ENCODE assay signal across 8 mouse cellular contexts in the genomic region with DNA sequence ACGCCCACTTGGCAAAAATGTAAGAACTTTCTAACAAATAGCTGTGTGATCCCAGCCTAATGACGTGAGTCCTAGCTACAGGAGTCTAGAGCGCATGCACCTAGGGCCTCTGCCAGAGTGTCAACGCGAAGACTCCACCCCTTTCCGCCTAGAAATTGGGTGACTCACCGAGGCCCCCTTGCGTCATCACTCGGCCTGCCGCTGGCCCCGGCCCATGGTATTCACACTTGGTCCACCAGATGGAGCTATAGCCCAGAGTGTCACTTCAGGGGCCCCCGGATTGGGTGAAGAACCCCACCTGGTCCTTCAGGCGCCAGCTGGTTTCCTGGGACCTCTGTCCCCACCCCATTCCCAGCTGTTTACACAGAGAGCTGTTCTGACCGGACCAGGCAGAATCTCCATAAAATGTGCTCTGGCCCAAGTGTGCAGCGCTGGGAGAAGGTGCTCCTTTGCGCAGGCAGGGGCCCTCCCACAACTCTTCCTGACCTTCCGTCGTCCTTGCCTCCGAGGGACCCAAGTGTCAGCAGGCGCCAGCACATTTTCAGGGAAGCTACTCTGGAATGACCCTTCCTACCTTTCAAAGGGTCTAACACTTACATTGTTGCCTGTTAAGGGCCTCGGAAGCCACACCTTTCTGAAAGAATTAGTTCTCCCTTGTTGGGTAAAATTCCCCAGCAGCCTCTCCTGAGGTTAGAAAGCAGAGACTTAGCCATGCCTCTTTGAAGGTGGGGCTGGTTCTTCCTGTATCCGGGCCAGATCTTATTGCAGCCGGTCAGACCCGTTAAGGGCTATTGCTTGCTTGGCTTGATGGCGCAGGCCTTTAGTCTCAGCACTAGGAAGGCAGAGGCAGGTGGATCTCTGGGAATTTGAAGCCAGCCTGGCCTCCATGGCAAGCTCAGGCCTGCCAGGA. TPM values are rescaled to one million over a fixed set of nuclear protein-coding genes. Genes with fewer than 3 reads are reported as not detected.
A peak's percentile ranks its signal among the peaks of the same experiment; 100 is the strongest.
DNase-seq lines count a peak whose midpoint lies in the region; ATAC-seq and TF ChIP-seq lines count a peak whose summit lies in the region.

No protein-coding gene starts in this region.

- no peaks in the 10 kb centered on the region; the same call in none of the 2 replicates for H3K4me1 ChIP-seq in cortical plate, adult 2 months (ENCODE audit: control insufficient read depth, insufficient read depth, low read length)

- TF ChIP-seq POLR2A in cortical plate, adult 2 months (IDR thresholded peaks at IDR 0.05; ENCODE audit: extremely low read depth, insufficient read depth, low read length): no peak

- peak; percentile 81 for ATAC-seq in activated CD4-positive, CD25-positive, alpha-beta regulatory T cell, adult 4 months
- peak; percentile 84 for ATAC-seq in megakaryocyte progenitor cell, adult 5-6 weeks (replicated peaks; ENCODE audit: poor library complexity)

- H3K4me3 ChIP-seq in cortical plate, adult 2 months (ENCODE audit: insufficient read depth, low read length): no peak overlapping the region

- peak; percentile 72 for TF ChIP-seq CTCF in cortical plate, adult 2 months (IDR thresholded peaks at IDR 0.05; ENCODE audit: extremely low read depth, insufficient read depth, low read length)

- DNase-seq in gastrocnemius, adult 8-10 months (ENCODE audit: low spot score in 2 of 2): peak; percentile 96 to 99
- peak; percentile 88 for DNase-seq in hindlimb bud, embryonic 11.5 days (ENCODE audit: extremely low spot score, low read depth, low spot score)
- peak; percentile 94 to 97 for DNase-seq in left cerebral cortex, adult 8-10 months (ENCODE audit: low spot score in 2 of 2)
- peak; percentile 91 for DNase-seq in right cerebral cortex, postnatal 14 days
- peak; percentile 99 for DNase-seq in urinary bladder, postnatal 36 days (ENCODE audit: low spot score in 2 of 2)

- H3K27ac ChIP-seq in cortical plate, adult 2 months (ENCODE audit: insufficient read depth, low read length): peak overlapping the region; percentile 30; the same call in 1 of the 2 replicates

RNA-seq across cellular contexts. Expression of gene Ccnd3, which starts 6.5 kb away (rescaled TPM):
- 100 to 1,000 TPM; 133 to 141 TPM for polyA plus RNA-seq in activated CD4-positive, CD25-positive, alpha-beta regulatory T cell, adult 4 months (2017; shearing (Covaris generic))
- polyA plus RNA-seq in cortical plate, adult 2 months (2012; rRNA removed): 31.3 and 32.5 TPM in 2 replicates
- total RNA-seq in gastrocnemius, adult 8-10 months (2022): 10 to 100 TPM; 12.2 to 19.2 (median 16.1) TPM
- total RNA-seq in left cerebral cortex, adult 8-10 months (2022): 10 to 100 TPM; 28.2 to 33.4 (median 30.8) TPM
- total RNA-seq in megakaryocyte progenitor cell, adult 5-6 weeks (2015): 95.3 and 100 TPM in 2 replicates
- total RNA-seq in megakaryocyte progenitor cell, adult 5-6 weeks (2017): 51.4 and 53.8 TPM in 2 replicates

RNA-seq across cellular contexts. Expression of gene Taf8, which starts 9.3 kb away (rescaled TPM):
- polyA plus RNA-seq in activated CD4-positive, CD25-positive, alpha-beta regulatory T cell, adult 4 months (2017; shearing (Covaris generic)): 10 to 100 TPM; 51.5 to 61.3 TPM
- 25.9 and 28.0 TPM in 2 replicates for polyA plus RNA-seq in cortical plate, adult 2 months (2012; rRNA removed)
- total RNA-seq in gastrocnemius, adult 8-10 months (2022): 10 to 100 TPM; 10.0 to 12.6 (median 11.2) TPM
- total RNA-seq in left cerebral cortex, adult 8-10 months (2022): 10 to 100 TPM; 17.6 to 22.3 (median 19.1) TPM
- 14.7 and 19.1 TPM in 2 replicates for total RNA-seq in megakaryocyte progenitor cell, adult 5-6 weeks (2015)
- total RNA-seq in megakaryocyte progenitor cell, adult 5-6 weeks (2017): 32.1 and 33.4 TPM in 2 replicates
